Mouse (Mus musculus) stomach, embryonic 16.5 days (tissue): ENCODE data around the gene Prdm11. TPM values are rescaled to one million over a fixed set of nuclear protein-coding genes. Genes with fewer than 3 reads are reported as not detected.
A peak's percentile ranks its signal among the peaks of the same experiment; 100 is the strongest.

Experiments
- ATAC-seq: fragments of 200-750 bp; cut with Nextera tagmentation; 2 replicates; pipeline ENCODE4 v1.8.0; 2017; ENCODE audit warnings: moderate number of reproducible peaks, moderate TSS enrichment; ENCODE audit not compliant: insufficient read depth, low FRiP score
- H3K27ac ChIP-seq: fragments of 300-500 bp; sonication (generic); 2 replicates; pipeline ENCODE4 v1.5.1; 2014; ENCODE audit warnings: low read length
- H3K27me3 ChIP-seq: fragments of 300-500 bp; sonication (generic); 2 replicates; pipeline ENCODE4 v1.6.1; 2014; ENCODE audit warnings: low read length, control low read depth, mixed read lengths; ENCODE audit not compliant: control insufficient read depth, insufficient read depth
- H3K36me3 ChIP-seq: fragments of 300-500 bp; sonication (generic); 2 replicates; pipeline ENCODE4 v1.6.1; 2014; ENCODE audit warnings: low read length; ENCODE audit not compliant: control insufficient read depth, insufficient read depth
- H3K4me1 ChIP-seq: fragments of 300-500 bp; sonication (generic); 2 replicates; pipeline ENCODE4 v1.6.1; 2014; ENCODE audit warnings: low read length, control low read depth, mixed read lengths; ENCODE audit not compliant: control insufficient read depth, insufficient read depth
- H3K4me2 ChIP-seq: fragments of 300-500 bp; sonication (generic); 2 replicates; pipeline ENCODE4 v1.6.1; 2014; ENCODE audit warnings: low read depth, low read length, mixed read lengths
- H3K4me3 ChIP-seq: fragments of 300-500 bp; sonication (generic); replicated peaks from 2 replicates; pipeline ENCODE4 v1.5.1; 2014; ENCODE audit warnings: mild to moderate bottlenecking, low read length
- H3K9ac ChIP-seq: fragments of 300-500 bp; sonication (generic); 2 replicates; pipeline ENCODE4 v1.6.1; 2014; ENCODE audit warnings: low read length
- H3K9me3 ChIP-seq: fragments of 300-500 bp; sonication (generic); replicated peaks from 2 replicates; pipeline ENCODE4 v1.6.1; 2016; ENCODE audit warnings: low read length, control low read depth; ENCODE audit not compliant: control insufficient read depth
- WGBS: fragments of 180-500 bp; shearing (Covaris S2); extraction: QIAGEN DNeasy Blood & Tissue Kit; methylation state at CpG from one replicate; pipeline ENCODE4 v1.1.7; 2014; 5-methylcytosine and 5-hydroxymethylcytosine counted together
- polyA plus RNA-seq: library from polyadenylated mRNA; unstranded; fragments of >200 nt; fragmentation: Nextera tagmentation; extraction: Ambion mirVana; gene quantifications from 2 replicates; pipeline ENCODE4 v1.2.1, GENCODE M21; 2015

The Prdm11 gene
- polyA plus RNA-seq, 1 experiment from 2014 or later: 9.9 TPM

DNA sequence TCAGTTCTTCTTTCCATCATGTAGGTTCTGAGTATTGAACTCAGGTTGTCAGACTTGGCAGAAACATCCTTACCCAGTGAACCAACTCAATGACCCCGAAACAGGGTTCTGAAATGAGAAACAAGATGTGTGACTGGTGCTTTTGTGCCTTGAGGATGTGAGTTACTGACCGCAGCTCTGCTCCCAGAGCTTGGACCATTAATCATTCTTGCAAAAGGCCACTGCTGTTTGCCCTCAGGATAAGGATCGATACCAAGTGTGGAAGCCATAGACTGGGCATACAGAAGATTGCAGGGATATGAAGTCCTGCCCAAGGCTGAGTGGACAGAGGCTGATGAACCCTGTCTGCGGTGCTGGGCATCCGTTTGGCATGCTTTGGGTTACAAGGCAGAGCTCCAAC is 107.9 kb downstream of the Prdm11 start:
- 66% methylated on average over 5 of the region's 5 CpGs for WGBS
- Histone ChIP-seq H3K36me3 (no peaks in the 10 kb centered on the region), H3K9me3 (no peaks in the 10 kb centered on the region), H3K4me1 (no peaks in the 10 kb centered on the region; the same call in 1 of the 2 replicates), H3K4me3 (no peak overlapping the region), H3K4me2 (no peak overlapping the region), H3K27me3 (no peaks in the 10 kb centered on the region), H3K27ac (no peak overlapping the region), H3K9ac (no peak overlapping the region)
- no peak for ATAC-seq

GRCm38 (mm10) chr2:92935483-92935882 is 110.5 kb downstream of the Prdm11 start:
- Histone ChIP-seq H3K4me2 (no peak overlapping the region), H3K9me3 (no peaks in the 10 kb centered on the region), H3K27ac (no peak overlapping the region), H3K4me3 (no peak overlapping the region), H3K36me3 (no peaks in the 10 kb centered on the region), H3K4me1 (no peaks in the 10 kb centered on the region; the same call in 1 of the 2 replicates), H3K27me3 (no peaks in the 10 kb centered on the region), H3K9ac (no peak overlapping the region)
- WGBS: 44% methylated on average over 3 of the region's 3 CpGs
- no peak for ATAC-seq

- Histone ChIP-seq H3K4me1 (no peaks in the 10 kb centered on the region; the same call in 1 of the 2 replicates), H3K9ac (no peak overlapping the region), H3K4me2 (no peak overlapping the region), H3K36me3 (no peaks in the 10 kb centered on the region), H3K4me3 (no peak overlapping the region), H3K27me3 (no peaks in the 10 kb centered on the region), H3K9me3 (no peaks in the 10 kb centered on the region), H3K27ac (no peak overlapping the region)
- ATAC-seq: no peak
- 25% methylated on average over 10 of the region's 10 CpGs for WGBS
These were observed 111.5 kb downstream of the Prdm11 start for GRCm38 (mm10) chr2:92934312-92934982.

GRCm38 (mm10) chr2:92933379-92933778 is 112.6 kb downstream of the Prdm11 start:
- WGBS: 80% methylated on average over 6 of the region's 6 CpGs
- no peaks in the 10 kb centered on the region; the same call in 1 of the 2 replicates for H3K4me1 ChIP-seq
- no peaks in the 10 kb centered on the region for H3K27me3 ChIP-seq
- no peak overlapping the region for H3K9ac ChIP-seq
- H3K4me2 ChIP-seq: no peak overlapping the region
- no peaks in the 10 kb centered on the region for H3K36me3 ChIP-seq
- H3K4me3 ChIP-seq: no peak overlapping the region
- H3K27ac ChIP-seq: no peak overlapping the region
- ATAC-seq: no peak
- H3K9me3 ChIP-seq: no peaks in the 10 kb centered on the region

- H3K4me2 ChIP-seq: no peak overlapping the region
- ATAC-seq: no peak
These were observed 114.9 kb downstream of the Prdm11 start for GRCm38 (mm10) chr2:92931061-92931460.

DNA sequence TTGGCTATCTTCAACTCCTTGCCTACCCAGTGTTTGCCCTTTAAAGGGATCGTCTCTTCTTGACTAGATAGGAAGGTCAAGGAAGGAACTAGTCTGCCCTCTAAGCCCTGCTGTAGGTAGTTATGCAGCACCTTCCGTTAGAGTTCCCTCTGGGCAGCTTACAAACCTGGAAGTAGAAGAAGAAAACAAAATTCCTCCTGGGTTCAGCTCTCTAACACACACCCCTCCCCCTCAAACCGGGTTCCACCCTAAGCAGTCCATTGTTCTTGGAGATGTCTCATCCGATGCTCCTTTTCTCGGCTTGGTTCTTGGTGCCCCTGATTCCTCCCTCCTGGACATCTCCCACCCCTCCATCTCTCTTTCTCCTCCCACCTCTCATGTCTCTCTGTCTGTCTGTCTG is 116.3 kb downstream of the Prdm11 start:
- Histone ChIP-seq H3K27me3 (no peaks in the 10 kb centered on the region), H3K4me3 (no peak overlapping the region), H3K36me3 (no peaks in the 10 kb centered on the region), H3K9me3 (no peaks in the 10 kb centered on the region), H3K9ac (no peak overlapping the region), H3K27ac (no peak overlapping the region), H3K4me2 (no peak overlapping the region), H3K4me1 (no peaks in the 10 kb centered on the region)
- no peak for ATAC-seq
- 74% methylated on average over 5 of the region's 5 CpGs for WGBS

More at GRCm38 (mm10) chr2:92931061-92931460, 114.9 kb downstream of the Prdm11 start:
- H3K27me3 ChIP-seq: no peaks in the 10 kb centered on the region
- H3K4me1 ChIP-seq: no peaks in the 10 kb centered on the region; the same call in 1 of the 2 replicates
- H3K27ac ChIP-seq: no peak overlapping the region
- H3K36me3 ChIP-seq: no peaks in the 10 kb centered on the region
- no peaks in the 10 kb centered on the region for H3K9me3 ChIP-seq
- H3K4me3 ChIP-seq: no peak overlapping the region
- 39% methylated on average over 7 of the region's 7 CpGs for WGBS
- H3K9ac ChIP-seq: no peak overlapping the region

DNA sequence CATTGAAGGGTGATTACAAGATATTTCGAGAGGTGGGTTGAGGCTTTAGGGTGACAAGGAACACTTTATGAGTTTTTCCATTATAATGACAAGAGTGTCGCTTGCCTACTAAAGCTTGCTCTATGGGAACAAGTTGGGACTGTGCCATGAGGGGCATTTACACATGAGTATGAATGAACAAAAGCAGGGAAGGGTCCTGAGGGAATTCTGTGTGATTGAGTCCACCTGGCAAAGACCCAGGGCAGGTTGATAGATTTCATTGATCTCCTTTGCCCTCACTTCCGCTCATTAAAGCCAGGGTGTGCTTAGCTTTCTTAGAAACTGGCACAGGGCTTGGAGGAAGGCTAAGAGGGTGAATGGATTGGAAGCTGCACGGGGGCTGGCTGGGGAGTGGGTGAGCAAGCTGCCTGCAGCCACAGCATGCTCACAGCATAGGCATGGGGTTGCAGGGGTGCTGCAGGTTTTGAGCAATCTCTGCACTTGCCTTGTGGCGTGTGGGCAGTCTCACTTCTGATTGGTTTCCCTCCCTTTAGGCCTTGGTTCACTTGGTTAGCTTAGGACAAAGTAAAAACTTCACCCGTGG is 121.2 kb downstream of the Prdm11 start:
- Histone ChIP-seq H3K4me3 (no peak overlapping the region), H3K9ac (no peak overlapping the region), H3K27ac (no peak overlapping the region), H3K4me2 (no peak overlapping the region), H3K4me1 (no peaks in the 10 kb centered on the region), H3K9me3 (no peaks in the 10 kb centered on the region), H3K27me3 (no peaks in the 10 kb centered on the region), H3K36me3 (no peaks in the 10 kb centered on the region)
- ATAC-seq: no peak
- WGBS: 64% methylated on average over 6 of the region's 6 CpGs

GRCm38 (mm10) chr2:92920709-92921108 is 125.3 kb downstream of the Prdm11 start:
- Histone ChIP-seq H3K4me1 (peaks cover 14% of the 10 kb centered on the region), H3K4me3 (no peak overlapping the region), H3K9me3 (no peaks in the 10 kb centered on the region), H3K36me3 (no peaks in the 10 kb centered on the region), H3K27me3 (no peaks in the 10 kb centered on the region), H3K9ac (no peak overlapping the region), H3K4me2 (no peak overlapping the region), H3K27ac (no peak overlapping the region)
- no peak for ATAC-seq
- 77% methylated on average over 4 of the region's 4 CpGs for WGBS

- Histone ChIP-seq H3K36me3 (no peaks in the 10 kb centered on the region), H3K4me2 (0 out of 2 replicates have a peak overlapping the region, but pooled peaks have one; percentile 4), H3K4me3 (no peak overlapping the region), H3K4me1 (peaks cover 21% of the 10 kb centered on the region), H3K9ac (no peak overlapping the region), H3K27ac (peak overlapping the region; percentile 38; the same call in 1 of the 2 replicates), H3K27me3 (peaks cover 10% of the 10 kb centered on the region; the same call in 1 of the 2 replicates), H3K9me3 (no peaks in the 10 kb centered on the region)
- 44% methylated on average over 7 of the region's 7 CpGs for WGBS
- ATAC-seq: peak; percentile 45
These were observed 128.4 kb downstream of the Prdm11 start for GRCm38 (mm10) chr2:92917405-92918142.
